Mouse (Mus musculus) right cerebral cortex, postnatal 36 days (tissue): Measurements from ENCODE around the gene Evi2b.
A peak's percentile ranks its signal among the peaks of the same experiment; 100 is the strongest.

Experiments used
- DNase-seq, 2 experiments: peaks; one replicate each; pipeline ENCODE4 v3.0.0; 2022; ENCODE audit warnings: low spot score in 2 of 2, mixed read lengths in 1 of 2

Evi2b gene

GRCm38 (mm10) chr11:79523560-79524309 lies at the start of gene Evi2b:
Gene Evi2b, minus strand, starts transcription at chr11:79523762.
- DNase-seq, result no peak

- no peak for DNase-seq
Measured at GRCm38 (mm10) chr11:79570319-79570718, 46.8 kb upstream of the Evi2b start.

- DNase-seq, result no peak
Measured at GRCm38 (mm10) chr11:79568197-79568911, 44.8 kb upstream of the Evi2b start.

- DNase-seq, result no peak
Measured at GRCm38 (mm10) chr11:79566947-79567346, 43.4 kb upstream of the Evi2b start.

GRCm38 (mm10) chr11:79563493-79563892 lies 39.9 kb upstream of the Evi2b start:
- DNase-seq, result no peak

GRCm38 (mm10) chr11:79560536-79560935 lies 37.0 kb upstream of the Evi2b start:
- DNase-seq, result no peak

GRCm38 (mm10) chr11:79552622-79553021 lies 29.1 kb upstream of the Evi2b start:
- no peak for DNase-seq

- no peak for DNase-seq
Measured at GRCm38 (mm10) chr11:79536293-79536692, 12.7 kb upstream of the Evi2b start.

GRCm38 (mm10) chr11:79535554-79535953 lies 12.0 kb upstream of the Evi2b start:
- DNase-seq, result no peak

GRCm38 (mm10) chr11:79533950-79534690 lies 10.6 kb upstream of the Evi2b start:
- no peak for DNase-seq

GRCm38 (mm10) chr11:79533311-79533710 lies 9.7 kb upstream of the Evi2b start:
- no peak for DNase-seq

GRCm38 (mm10) chr11:79531485-79531884 lies 7.9 kb upstream of the Evi2b start:
- DNase-seq, result no peak

GRCm38 (mm10) chr11:79530774-79531173 lies 7.2 kb upstream of the Evi2b start:
- no peak for DNase-seq

GRCm38 (mm10) chr11:79530333-79530761 lies 6.8 kb upstream of the Evi2b start, which contains the start of the genes Evi2 and Evi2a:
Gene Evi2, minus strand, starts transcription at chr11:79530589.
Gene Evi2a, minus strand, starts transcription at chr11:79530609.
- peak in 1 of 2 experiments; percentile 22 for DNase-seq

GRCm38 (mm10) chr11:79529736-79530135 lies 6.2 kb upstream of the Evi2b start:
- DNase-seq, result no peak

GRCm38 (mm10) chr11:79529226-79529625 lies 5.7 kb upstream of the Evi2b start:
- no peak for DNase-seq

- no peak for DNase-seq
Measured at GRCm38 (mm10) chr11:79528601-79529000, 5.0 kb upstream of the Evi2b start.

GRCm38 (mm10) chr11:79527739-79528384 lies 4.3 kb upstream of the Evi2b start:
- DNase-seq, result no peak

- DNase-seq, result no peak
Measured at GRCm38 (mm10) chr11:79527015-79527738, 3.6 kb upstream of the Evi2b start.

- DNase-seq, result no peak
Measured at GRCm38 (mm10) chr11:79526549-79526948, 3.0 kb upstream of the Evi2b start.

GRCm38 (mm10) chr11:79524310-79524575 lies 681 bp upstream of the Evi2b start:
- DNase-seq, result no peak
